Mouse (Mus musculus) gonadal fat pad, adult 2 months (tissue): ENCODE results near the gene Psmd14. TPM values are rescaled to one million over a fixed set of nuclear protein-coding genes. Genes with fewer than 3 reads are reported as not detected.

ENCODE experiments used
- DNase-seq: peaks from one replicate; pipeline ENCODE4 v3.0.0-alpha.2; 2012; ENCODE audit warnings: low read depth
- polyA plus RNA-seq: library from polyadenylated mRNA; depleted of rRNA; stranded (reverse); fragments of >200 nt; gene quantifications from 2 replicates; pipeline ENCODE4 v1.2.3, GENCODE M21; 2012

The Psmd14 gene
- polyA plus RNA-seq, 1 experiment, result 28.7 TPM

GRCm38 (mm10) chr2:61760044-61760443, 48.5 kb downstream of the Psmd14 start:
- DNase-seq, result no peak

DNA sequence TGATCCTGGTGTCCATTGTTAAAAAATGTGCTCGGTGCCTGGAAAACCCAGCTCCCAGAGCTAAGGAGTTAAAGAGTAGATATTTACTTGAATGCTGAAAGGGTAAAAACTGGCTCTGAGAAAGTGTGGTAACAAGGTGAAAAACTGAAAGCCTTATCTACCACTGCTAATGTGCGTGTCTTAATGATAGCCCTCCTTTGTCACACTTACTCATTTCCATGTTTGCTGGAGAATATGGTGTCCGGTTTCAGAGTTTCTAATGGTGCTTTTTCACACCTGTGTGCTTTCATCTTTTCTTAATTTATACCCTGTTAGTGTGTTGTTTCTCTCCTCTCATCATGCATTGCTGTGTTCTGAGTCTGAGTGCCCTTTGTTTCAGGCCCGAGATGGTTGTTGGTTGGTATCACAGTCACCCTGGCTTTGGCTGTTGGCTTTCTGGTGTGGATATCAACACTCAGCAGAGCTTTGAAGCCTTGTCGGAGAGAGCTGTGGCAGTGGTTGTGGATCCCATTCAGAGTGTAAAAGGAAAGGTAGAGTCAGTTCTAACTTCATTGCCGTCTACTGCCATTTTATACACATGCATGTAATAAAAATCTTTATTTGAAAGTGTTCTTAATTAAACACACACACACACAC, 53.1 kb downstream of the Psmd14 start:
- no peak for DNase-seq

GRCm38 (mm10) chr2:61765526-61765925, 54.0 kb downstream of the Psmd14 start:
- no peak for DNase-seq

DNA sequence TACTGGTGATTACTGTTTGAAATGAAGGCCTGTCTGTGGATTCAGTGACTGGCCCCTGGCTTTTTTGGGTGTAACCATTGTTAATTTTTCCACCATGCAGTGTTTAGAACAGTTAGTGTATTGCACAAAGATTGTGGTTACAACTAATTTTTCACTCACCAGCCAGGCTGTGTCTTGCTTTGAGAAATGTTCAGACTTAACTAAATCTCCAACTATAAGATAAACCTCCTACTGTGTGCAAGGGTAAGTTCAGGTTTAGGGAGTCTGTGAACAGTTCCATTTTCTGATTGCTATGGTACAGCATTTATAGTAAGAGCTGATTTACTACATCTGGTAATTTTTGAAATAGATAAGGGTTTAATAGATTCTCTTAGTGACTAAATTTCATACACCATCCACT, 69.3 kb downstream of the Psmd14 start:
- no peak for DNase-seq

- DNase-seq, result no peak
Observed at GRCm38 (mm10) chr2:61794960-61795359, 83.5 kb downstream of the Psmd14 start.

DNA sequence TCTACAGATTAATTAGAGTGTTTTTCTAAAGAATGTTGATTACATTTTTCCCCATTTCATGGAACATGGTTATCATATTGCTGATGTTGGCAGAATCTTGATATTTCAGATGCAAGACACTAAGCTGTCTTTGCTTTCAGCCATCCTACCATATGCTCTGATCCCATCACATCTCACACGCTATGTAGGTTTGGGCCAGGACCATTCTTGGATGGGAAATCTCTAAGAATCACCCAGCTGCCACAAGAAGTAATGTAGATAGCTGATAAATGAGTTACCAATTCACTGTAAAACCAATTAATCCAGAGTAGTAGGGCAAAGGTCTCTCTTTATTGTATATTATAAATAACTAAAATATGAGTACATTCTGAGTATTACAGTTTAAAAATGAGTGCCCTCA, 86.6 kb downstream of the Psmd14 start:
- no peak for DNase-seq

GRCm38 (mm10) chr2:61802656-61803251, 91.3 kb downstream of the Psmd14 start, which contains the start of gene Tbr1:
Gene Tbr1 (plus strand): TSS chr2:61802930.
- no peak for DNase-seq

DNA sequence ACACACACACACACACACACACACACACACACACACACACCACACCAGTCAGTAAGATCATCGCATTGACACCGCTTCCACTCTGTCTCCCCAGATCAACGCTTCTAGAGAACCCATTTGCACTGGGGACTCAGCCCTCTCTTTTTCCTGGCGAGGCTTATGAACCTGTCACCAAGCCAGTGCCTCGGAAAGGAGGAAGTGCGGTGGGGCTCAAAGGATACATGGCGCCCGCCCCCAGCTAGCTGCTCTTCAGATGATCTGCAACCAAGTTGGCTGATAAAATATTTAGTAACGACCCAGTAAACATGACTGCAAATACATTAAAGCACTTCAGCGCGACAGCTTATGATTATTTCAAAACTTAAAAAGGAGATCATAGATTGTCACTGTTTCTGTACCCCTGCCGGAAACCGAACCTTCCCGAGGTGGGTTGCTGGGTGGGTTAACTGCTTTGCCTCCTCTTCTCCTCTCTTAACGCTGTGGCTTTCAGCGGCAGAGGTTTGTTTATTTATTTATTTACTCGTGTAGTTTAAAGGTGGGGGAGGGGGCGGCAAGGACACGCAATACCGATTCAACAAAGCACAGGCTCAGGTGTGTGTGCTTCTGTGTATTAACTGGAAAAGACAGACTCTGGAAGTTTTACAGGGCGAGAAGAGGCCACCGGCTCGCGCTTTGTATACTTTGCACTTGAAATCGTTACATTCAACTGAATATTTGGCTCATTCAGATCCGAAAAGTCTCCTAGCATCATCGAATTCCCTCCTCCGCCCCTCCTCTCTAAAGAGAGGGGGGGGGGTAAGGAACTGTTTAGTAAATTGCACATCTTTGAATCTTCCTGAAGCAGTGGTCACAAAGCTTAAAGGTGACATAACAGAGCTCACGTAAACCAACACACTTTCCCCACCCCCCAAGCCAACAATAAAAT, 92.2 kb downstream of the Psmd14 start:
- no peak for DNase-seq

DNA sequence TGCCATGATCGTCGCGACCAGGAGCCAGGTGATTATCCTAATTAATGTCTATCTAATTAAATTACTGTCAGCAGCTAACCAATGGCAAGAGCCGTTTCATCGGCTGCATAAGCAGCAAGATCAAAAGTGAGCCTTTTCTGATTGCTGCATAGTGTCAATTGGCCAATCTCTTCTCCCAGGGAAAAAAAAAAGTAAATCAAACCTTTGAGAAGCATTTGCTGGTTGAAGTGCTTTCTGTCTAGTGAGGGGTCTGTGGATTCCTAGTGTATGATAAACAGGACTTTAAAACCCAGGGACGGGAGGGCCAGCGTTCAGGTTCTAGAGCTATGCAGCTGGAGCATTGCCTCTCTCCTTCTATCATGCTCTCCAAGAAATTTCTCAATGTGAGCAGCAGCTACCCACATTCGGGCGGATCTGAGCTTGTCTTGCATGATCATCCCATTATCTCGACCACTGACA, 92.9 kb downstream of the Psmd14 start:
- DNase-seq, result no peak

GRCm38 (mm10) chr2:61804841-61805540, 93.5 kb downstream of the Psmd14 start:
- no peak for DNase-seq

- no peak for DNase-seq
Observed at GRCm38 (mm10) chr2:61805541-61806345, 94.2 kb downstream of the Psmd14 start.

GRCm38 (mm10) chr2:61806346-61806825, 94.9 kb downstream of the Psmd14 start:
- DNase-seq, result no peak

GRCm38 (mm10) chr2:61807151-61807550, 95.7 kb downstream of the Psmd14 start:
- no peak for DNase-seq

- no peak for DNase-seq
Observed at GRCm38 (mm10) chr2:61807781-61808180, 96.3 kb downstream of the Psmd14 start.

DNA sequence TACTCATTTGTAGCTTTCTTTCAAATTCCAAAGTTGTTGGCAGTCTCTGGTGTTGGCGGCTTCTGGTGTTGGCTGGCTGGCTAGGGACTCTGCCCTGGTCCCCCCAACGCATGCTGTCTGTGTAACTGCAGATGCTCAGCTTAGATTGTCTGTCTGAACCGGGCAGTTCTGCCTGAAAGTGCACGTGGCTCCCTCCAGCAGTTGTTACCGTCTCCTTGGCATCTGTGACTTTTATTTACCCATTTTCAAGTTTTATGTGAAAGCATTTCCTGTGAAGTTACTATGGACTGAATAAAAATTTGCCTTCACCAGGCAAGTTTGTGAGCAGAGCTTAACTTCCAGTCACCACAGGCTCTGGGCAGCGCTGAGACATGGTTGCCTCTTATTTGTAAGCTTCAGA, 97.3 kb downstream of the Psmd14 start:
- no peak for DNase-seq

DNA sequence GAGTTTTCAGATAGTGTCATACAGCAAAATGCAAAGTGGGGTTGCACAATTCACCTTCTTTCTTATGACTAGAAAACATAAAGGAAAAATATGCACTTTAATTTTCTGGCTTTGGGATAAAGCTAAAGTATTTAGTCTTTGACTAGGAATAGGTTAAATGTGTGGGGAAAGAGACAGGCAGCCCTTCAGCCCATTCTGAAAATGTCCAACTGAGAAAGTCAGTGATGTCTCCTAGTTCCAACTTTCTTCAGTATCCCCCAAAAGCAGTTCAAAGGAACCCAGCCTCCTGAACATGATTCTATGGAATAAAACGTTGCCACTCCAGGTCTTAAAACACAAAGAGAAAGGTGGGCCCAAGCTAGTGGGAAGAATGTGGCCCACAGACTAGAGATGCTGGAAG, 97.9 kb downstream of the Psmd14 start:
- DNase-seq, result no peak

DNA sequence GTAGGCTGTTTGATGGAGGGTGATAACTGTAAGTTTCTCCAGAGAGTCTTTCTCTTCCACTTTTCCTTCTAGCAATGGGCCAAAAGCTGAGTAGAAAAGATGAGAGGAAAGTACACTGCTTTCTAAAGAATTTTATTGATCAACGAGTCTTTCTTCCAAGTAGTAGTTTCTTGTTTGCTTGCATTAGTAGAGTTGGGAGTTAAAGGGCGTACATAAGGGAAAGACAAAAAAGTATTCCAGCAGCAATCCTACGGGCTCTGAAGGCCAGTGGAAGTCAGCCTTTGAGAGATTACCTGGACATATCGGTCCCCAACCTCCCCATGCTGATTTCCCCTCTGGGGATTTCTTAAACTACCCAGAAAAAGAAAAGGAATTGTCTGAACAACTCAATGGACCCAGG, 99.3 kb downstream of the Psmd14 start:
- DNase-seq, result no peak

DNA sequence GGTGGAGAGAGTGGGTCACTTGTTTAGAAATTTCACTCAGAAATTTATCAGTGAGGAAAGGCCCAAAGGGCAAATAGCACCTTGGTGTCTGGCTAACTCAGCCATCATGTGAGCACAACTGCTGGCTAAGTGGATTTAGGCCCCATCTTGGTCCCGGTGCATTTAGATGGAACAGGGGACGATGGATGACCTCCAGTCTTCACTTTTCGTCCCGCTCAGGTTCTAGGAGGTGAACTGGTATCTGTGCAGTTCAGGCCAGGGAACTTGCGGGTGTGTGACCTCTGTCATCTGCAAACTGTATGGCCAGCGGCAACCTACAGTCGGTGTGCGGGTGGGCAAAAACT, 99.6 kb downstream of the Psmd14 start:
- DNase-seq, result no peak

- DNase-seq, result no peak
Observed at GRCm38 (mm10) chr2:61811507-61812421, 100.3 kb downstream of the Psmd14 start.

GRCm38 (mm10) chr2:61812536-61812935, 101.0 kb downstream of the Psmd14 start:
- no peak for DNase-seq
